Mouse (Mus musculus): ENCODE results near the gene Bhmt2. TPM values are rescaled to one million over a fixed set of nuclear protein-coding genes. Genes with fewer than 3 reads are reported as not detected.

Gene Bhmt2
- polyA plus RNA-seq, 1 experiment from 2014 or later = 0.19 TPM

GRCm38 (mm10) chr13:93707271-93707670 is 33.2 kb upstream of the Bhmt2 start:
- no peak overlapping the region for H3K4me3 ChIP-seq (ENCODE audit: low read depth, low read length)
- 81% methylated on average over 4 of the region's 4 CpGs for WGBS
- H3K27me3 ChIP-seq (ENCODE audit: control insufficient read depth, insufficient read depth, low read depth, low read length) = no peaks in the 10 kb centered on the region
- no peaks in the 10 kb centered on the region for H3K9me3 ChIP-seq (replicated peaks; ENCODE audit: control insufficient read depth, low read length, poor library complexity, severe bottlenecking)
- H3K4me2 ChIP-seq (ENCODE audit: low read length) = no peak overlapping the region
- ATAC-seq = no peak
- H3K4me1 ChIP-seq (ENCODE audit: control insufficient read depth, insufficient read depth, low read length) = no peaks in the 10 kb centered on the region
- no peak overlapping the region for H3K27ac ChIP-seq (ENCODE audit: low read length)
- no peaks in the 10 kb centered on the region for H3K36me3 ChIP-seq (ENCODE audit: control insufficient read depth, insufficient read depth, low read length)
- no peak overlapping the region for H3K9ac ChIP-seq (ENCODE audit: low read depth, low read length)

- no peak overlapping the region for H3K4me3 ChIP-seq (ENCODE audit: low read depth, low read length)
- H3K4me1 ChIP-seq (ENCODE audit: control insufficient read depth, insufficient read depth, low read length) = no peaks in the 10 kb centered on the region
- no peak overlapping the region for H3K4me2 ChIP-seq (ENCODE audit: low read length)
- ATAC-seq = no peak
- WGBS = 87% methylated on average over 4 of the region's 4 CpGs
- H3K36me3 ChIP-seq (ENCODE audit: control insufficient read depth, insufficient read depth, low read length) = no peaks in the 10 kb centered on the region
- no peaks in the 10 kb centered on the region for H3K27me3 ChIP-seq (ENCODE audit: control insufficient read depth, insufficient read depth, low read depth, low read length)
- H3K9me3 ChIP-seq (replicated peaks; ENCODE audit: control insufficient read depth, low read length, poor library complexity, severe bottlenecking) = no peaks in the 10 kb centered on the region
- H3K9ac ChIP-seq (ENCODE audit: low read depth, low read length) = no peak overlapping the region
- H3K27ac ChIP-seq (ENCODE audit: low read length) = no peak overlapping the region
Measured at GRCm38 (mm10) chr13:93705697-93706096, 31.6 kb upstream of the Bhmt2 start.

GRCm38 (mm10) chr13:93698866-93699265 is 24.8 kb upstream of the Bhmt2 start:
- ATAC-seq = no peak

GRCm38 (mm10) chr13:93690821-93691220 is 16.7 kb upstream of the Bhmt2 start:
- Histone ChIP-seq H3K36me3 (ENCODE audit: control insufficient read depth, insufficient read depth, low read length) (no peaks in the 10 kb centered on the region), H3K9me3 (replicated peaks; ENCODE audit: control insufficient read depth, low read length, poor library complexity, severe bottlenecking) (no peaks in the 10 kb centered on the region), H3K4me1 (ENCODE audit: control insufficient read depth, insufficient read depth, low read length) (no peaks in the 10 kb centered on the region), H3K27ac (ENCODE audit: low read length) (no peak overlapping the region), H3K9ac (ENCODE audit: low read depth, low read length) (no peak overlapping the region), H3K27me3 (ENCODE audit: control insufficient read depth, insufficient read depth, low read depth, low read length) (no peaks in the 10 kb centered on the region), H3K4me2 (ENCODE audit: low read length) (no peak overlapping the region), H3K4me3 (ENCODE audit: low read depth, low read length) (no peak overlapping the region)
- ATAC-seq = no peak
- 82% methylated on average over 1 of the region's 1 CpGs for WGBS

More at GRCm38 (mm10) chr13:93698866-93699265, 24.8 kb upstream of the Bhmt2 start:
- Histone ChIP-seq H3K9me3 (replicated peaks; ENCODE audit: control insufficient read depth, low read length, poor library complexity, severe bottlenecking) (no peaks in the 10 kb centered on the region), H3K9ac (ENCODE audit: low read depth, low read length) (no peak overlapping the region), H3K27me3 (ENCODE audit: control insufficient read depth, insufficient read depth, low read depth, low read length) (no peaks in the 10 kb centered on the region), H3K4me1 (ENCODE audit: control insufficient read depth, insufficient read depth, low read length) (no peaks in the 10 kb centered on the region), H3K4me2 (ENCODE audit: low read length) (no peak overlapping the region), H3K27ac (ENCODE audit: low read length) (no peak overlapping the region), H3K36me3 (ENCODE audit: control insufficient read depth, insufficient read depth, low read length) (no peaks in the 10 kb centered on the region), H3K4me3 (ENCODE audit: low read depth, low read length) (no peak overlapping the region)
- 67% methylated on average over 6 of the region's 6 CpGs for WGBS

GRCm38 (mm10) chr13:93689566-93689965 is 15.5 kb upstream of the Bhmt2 start:
- Histone ChIP-seq H3K36me3 (ENCODE audit: control insufficient read depth, insufficient read depth, low read length) (no peaks in the 10 kb centered on the region), H3K9ac (ENCODE audit: low read depth, low read length) (no peak overlapping the region), H3K9me3 (replicated peaks; ENCODE audit: control insufficient read depth, low read length, poor library complexity, severe bottlenecking) (no peaks in the 10 kb centered on the region), H3K4me1 (ENCODE audit: control insufficient read depth, insufficient read depth, low read length) (no peaks in the 10 kb centered on the region), H3K4me3 (ENCODE audit: low read depth, low read length) (no peak overlapping the region), H3K27ac (ENCODE audit: low read length) (no peak overlapping the region), H3K4me2 (ENCODE audit: low read length) (no peak overlapping the region), H3K27me3 (ENCODE audit: control insufficient read depth, insufficient read depth, low read depth, low read length) (no peaks in the 10 kb centered on the region)
- ATAC-seq = no peak
- 89% methylated on average over 3 of the region's 3 CpGs for whole genome bisulfite sequencing

- no peak for ATAC-seq
- no peak overlapping the region for H3K4me2 ChIP-seq (ENCODE audit: low read length)
- H3K36me3 ChIP-seq (ENCODE audit: control insufficient read depth, insufficient read depth, low read length) = no peaks in the 10 kb centered on the region
- no peak overlapping the region for H3K27ac ChIP-seq (ENCODE audit: low read length)
- no peaks in the 10 kb centered on the region for H3K4me1 ChIP-seq (ENCODE audit: control insufficient read depth, insufficient read depth, low read length)
- no peak overlapping the region for H3K4me3 ChIP-seq (ENCODE audit: low read depth, low read length)
- H3K9me3 ChIP-seq (replicated peaks; ENCODE audit: control insufficient read depth, low read length, poor library complexity, severe bottlenecking) = no peaks in the 10 kb centered on the region
- H3K9ac ChIP-seq (ENCODE audit: low read depth, low read length) = no peak overlapping the region
- 12% methylated on average over 5 of the region's 5 CpGs for WGBS
- H3K27me3 ChIP-seq (ENCODE audit: control insufficient read depth, insufficient read depth, low read depth, low read length) = no peaks in the 10 kb centered on the region
Measured at GRCm38 (mm10) chr13:93687321-93687720, 13.2 kb upstream of the Bhmt2 start.

GRCm38 (mm10) chr13:93685226-93685625 is 11.1 kb upstream of the Bhmt2 start:
- Histone ChIP-seq H3K4me2 (ENCODE audit: low read length) (no peak overlapping the region), H3K4me3 (ENCODE audit: low read depth, low read length) (no peak overlapping the region), H3K9me3 (replicated peaks; ENCODE audit: control insufficient read depth, low read length, poor library complexity, severe bottlenecking) (no peaks in the 10 kb centered on the region), H3K4me1 (ENCODE audit: control insufficient read depth, insufficient read depth, low read length) (no peaks in the 10 kb centered on the region), H3K9ac (ENCODE audit: low read depth, low read length) (no peak overlapping the region), H3K27me3 (ENCODE audit: control insufficient read depth, insufficient read depth, low read depth, low read length) (no peaks in the 10 kb centered on the region), H3K36me3 (ENCODE audit: control insufficient read depth, insufficient read depth, low read length) (no peaks in the 10 kb centered on the region), H3K27ac (ENCODE audit: low read length) (no peak overlapping the region)
- 56% methylated on average over 4 of the region's 4 CpGs for WGBS
- ATAC-seq = no peak

GRCm38 (mm10) chr13:93683336-93683735 is 9.2 kb upstream of the Bhmt2 start:
- no peak overlapping the region for H3K4me3 ChIP-seq (ENCODE audit: low read depth, low read length)
- no peaks in the 10 kb centered on the region for H3K4me1 ChIP-seq (ENCODE audit: control insufficient read depth, insufficient read depth, low read length)
- ATAC-seq = no peak
- no peaks in the 10 kb centered on the region for H3K27me3 ChIP-seq (ENCODE audit: control insufficient read depth, insufficient read depth, low read depth, low read length)
- H3K9me3 ChIP-seq (replicated peaks; ENCODE audit: control insufficient read depth, low read length, poor library complexity, severe bottlenecking) = no peaks in the 10 kb centered on the region
- no peak overlapping the region for H3K9ac ChIP-seq (ENCODE audit: low read depth, low read length)
- H3K27ac ChIP-seq (ENCODE audit: low read length) = no peak overlapping the region
- no peak overlapping the region for H3K4me2 ChIP-seq (ENCODE audit: low read length)
- H3K36me3 ChIP-seq (ENCODE audit: control insufficient read depth, insufficient read depth, low read length) = no peaks in the 10 kb centered on the region

GRCm38 (mm10) chr13:93676864-93677263 is 2.8 kb upstream of the Bhmt2 start:
- Histone ChIP-seq H3K9me3 (replicated peaks; ENCODE audit: control insufficient read depth, low read length, poor library complexity, severe bottlenecking) (no peaks in the 10 kb centered on the region), H3K27me3 (ENCODE audit: control insufficient read depth, insufficient read depth, low read depth, low read length) (no peaks in the 10 kb centered on the region), H3K4me2 (ENCODE audit: low read length) (no peak overlapping the region), H3K4me3 (ENCODE audit: low read depth, low read length) (no peak overlapping the region), H3K36me3 (ENCODE audit: control insufficient read depth, insufficient read depth, low read length) (no peaks in the 10 kb centered on the region), H3K27ac (ENCODE audit: low read length) (no peak overlapping the region), H3K4me1 (ENCODE audit: control insufficient read depth, insufficient read depth, low read length) (no peaks in the 10 kb centered on the region), H3K9ac (ENCODE audit: low read depth, low read length) (no peak overlapping the region)
- 79% methylated on average over 9 of the region's 9 CpGs for WGBS
- no peak for ATAC-seq

GRCm38 (mm10) chr13:93673296-93673695 is 806 bp downstream of the Bhmt2 start:
- no peak overlapping the region for H3K9ac ChIP-seq (ENCODE audit: low read depth, low read length)
- no peaks in the 10 kb centered on the region for H3K36me3 ChIP-seq (ENCODE audit: control insufficient read depth, insufficient read depth, low read length)
- no peak for ATAC-seq
- H3K4me3 ChIP-seq (ENCODE audit: low read depth, low read length) = no peak overlapping the region
- H3K27ac ChIP-seq (ENCODE audit: low read length) = no peak overlapping the region
- no peak overlapping the region for H3K4me2 ChIP-seq (ENCODE audit: low read length)
- no peaks in the 10 kb centered on the region for H3K4me1 ChIP-seq (ENCODE audit: control insufficient read depth, insufficient read depth, low read length)
- no peaks in the 10 kb centered on the region for H3K27me3 ChIP-seq (ENCODE audit: control insufficient read depth, insufficient read depth, low read depth, low read length)
- WGBS = 92% methylated on average over 2 of the region's 2 CpGs
- 0 out of 2 replicates have a peak, but pooled peaks cover 2% of the 10 kb centered on the region for H3K9me3 ChIP-seq (replicated peaks; ENCODE audit: control insufficient read depth, low read length, poor library complexity, severe bottlenecking)
